Mouse (Mus musculus) liver, postnatal 0 days (tissue): Measurements from ENCODE around the gene Trim47.

Experiments
- CTCF ChIP-seq: sonication (generic); IDR thresholded peaks from 2 replicates; pipeline ENCODE4 v1.5.1; 2016; ENCODE audit warnings: antibody characterized with exemption, low read depth
- EP300 ChIP-seq: IDR thresholded peaks from 2 replicates; pipeline ENCODE4 v1.6.1; 2016; ENCODE audit warnings: antibody characterized with exemption, low read depth, mild to moderate bottlenecking

- no peak for TF ChIP-seq CTCF
- TF ChIP-seq EP300, result no peak
Measured at GRCm38 (mm10) chr11:116167232-116167631, 40.2 kb upstream of the Trim47 start.
